ENCODE assay signal across 10 mouse cellular contexts in the genomic region with DNA sequence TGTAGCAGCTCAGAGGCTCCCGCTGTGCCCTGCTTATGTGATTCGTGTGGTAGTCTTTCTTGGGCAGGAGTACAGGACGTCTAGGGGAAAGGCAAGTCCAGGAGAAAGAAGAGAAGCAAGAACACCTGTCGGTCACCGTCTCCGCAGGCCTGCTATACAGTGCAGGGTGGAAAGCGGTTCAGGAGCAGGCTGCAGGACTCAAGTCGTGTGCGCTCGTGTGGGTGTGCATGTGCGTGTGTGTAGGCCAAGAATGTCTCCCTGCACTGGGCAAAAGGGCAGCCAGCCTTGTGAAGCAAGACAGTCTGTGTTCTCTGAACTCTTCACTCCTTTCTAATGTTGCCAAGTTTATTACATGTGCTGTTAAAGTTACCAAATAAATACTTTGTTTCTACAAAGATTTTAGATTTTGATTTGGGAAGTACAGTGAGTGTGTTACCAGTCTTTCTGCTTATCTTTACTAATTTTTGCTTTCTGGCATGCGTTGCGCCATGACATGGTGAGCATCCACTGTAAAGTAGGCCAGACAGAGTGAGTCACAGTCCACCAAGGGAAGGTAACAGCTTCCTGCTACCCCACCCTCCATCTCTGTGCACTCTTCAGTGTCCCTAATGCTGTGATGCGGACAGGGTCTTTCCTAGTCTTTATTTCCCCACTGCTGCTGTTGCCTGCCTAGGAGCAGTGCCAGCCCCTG.
DNase-seq lines count a peak whose midpoint lies in the region; ATAC-seq lines count a peak whose summit lies in the region.
"Had no signal": no experiment of that assay in that cellular context is flagged by ENCODE, and none has a peak within 500 bp of the region (broad histone marks: within the 10 kb centered on the region; RNA-seq: fewer than 3 reads in every experiment).

No protein-coding gene starts in this region.

- no peak for ATAC-seq in inflammation-experienced regulatory T-cells, adult 6 months

- intact Hi-C loops in gastrocnemius, postnatal 14 days (cut with DNase I; ENCODE audit: low total_unique reads): no loop called here

- DNase-seq in gastrocnemius, adult 18-20 months (ENCODE audit: low spot score): peak; percentile 54
- no peak for DNase-seq in gastrocnemius, postnatal 14 days
- peak; percentile 45 for DNase-seq in lung, postnatal 36 days
- DNase-seq in lung, postnatal 4 days: no peak
- DNase-seq in fat pad, adult 2 months (ENCODE audit: extremely low read depth, low read depth, low spot score): peak; percentile 88
- peak; percentile 60 to 86 for DNase-seq in kidney, postnatal 25 days
- DNase-seq in cerebellum, adult 9-11 months: no peak
- DNase-seq: left cerebral cortex, postnatal 4 days; thymus, adult 18-20 months had no signal

Comparison
In these comparisons a context has a peak if more than half of its experiments do, and no peak if none do; other contexts are left out.
1. DNase-seq: peak in gastrocnemius, adult 18-20 months (single experiment), lung, postnatal 36 days (single experiment), fat pad, adult 2 months (single experiment) and kidney, postnatal 25 days (2 of 2); none in gastrocnemius, postnatal 14 days (single experiment), lung, postnatal 4 days (0 of 2) and cerebellum, adult 9-11 months (single experiment).